Mouse (Mus musculus) layer of hippocampus, postnatal 25 days (tissue): ENCODE data around the gene Sugp2. TPM values are rescaled to one million over a fixed set of nuclear protein-coding genes. Genes with fewer than 3 reads are reported as not detected.
"Not testable (repeated sequence)": the region's sequence is repeated elsewhere in the genome, so short reads cannot be mapped to it uniquely, and the experiment has no call there.

Source experiments
- DNase-seq, 2 experiments: peaks; one replicate each; pipeline ENCODE4 v3.0.0; 2022; ENCODE audit warnings: mixed read lengths in 2 of 2, low spot score in 1 of 2; ENCODE audit errors: extremely low spot score in 1 of 2
- total RNA-seq, 2 experiments: library from RNA; stranded (reverse); gene quantifications; 2 replicates each; pipeline ENCODE4 v1.2.3; 2021

Sugp2 gene
- total RNA-seq: 100 to 1,000 TPM; 107 to 133 TPM

DNA sequence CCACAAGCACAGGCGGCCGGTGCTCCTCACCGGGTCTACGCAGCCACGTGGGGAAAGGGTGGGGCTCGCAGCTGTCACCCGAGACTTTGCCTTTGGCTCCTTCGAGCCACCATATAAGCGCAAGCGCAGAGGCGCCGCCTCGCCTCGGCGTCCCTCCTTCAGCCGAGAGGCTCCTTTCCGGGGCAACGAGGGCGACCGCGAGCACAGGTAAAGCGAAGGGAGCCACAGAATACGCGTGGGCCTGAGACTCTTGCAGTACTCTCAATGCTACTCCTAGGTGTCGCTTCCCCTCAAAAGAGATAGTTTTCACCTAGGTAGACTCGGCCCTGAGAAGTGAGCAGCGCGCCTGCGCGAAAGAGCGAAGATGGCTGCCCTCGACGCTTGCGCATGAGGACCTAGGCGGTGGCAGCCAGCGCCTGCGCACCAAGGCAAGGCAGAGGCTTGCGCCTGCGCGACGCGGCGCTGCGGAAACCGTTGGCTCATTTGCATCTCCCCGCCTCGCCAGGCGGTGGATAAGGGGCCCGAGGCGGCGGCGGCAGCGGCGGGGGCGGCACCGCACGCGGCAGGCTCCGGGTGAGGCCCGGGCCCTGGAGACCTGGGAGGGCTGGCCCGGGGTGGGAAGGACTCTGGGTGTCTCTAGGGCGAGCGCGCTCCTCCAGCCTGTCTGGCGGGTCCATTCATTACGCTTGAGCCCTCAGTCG, at the start of gene Sugp2, which contains the start of gene Armc6:
Gene Sugp2 (plus strand): TSS at position 147 of the 701 bp plus-strand sequence.
Gene Armc6 (minus strand): TSS at position 387 of the 701 bp plus-strand sequence.
- DNase-seq: peak; percentile 84 to 95

DNA sequence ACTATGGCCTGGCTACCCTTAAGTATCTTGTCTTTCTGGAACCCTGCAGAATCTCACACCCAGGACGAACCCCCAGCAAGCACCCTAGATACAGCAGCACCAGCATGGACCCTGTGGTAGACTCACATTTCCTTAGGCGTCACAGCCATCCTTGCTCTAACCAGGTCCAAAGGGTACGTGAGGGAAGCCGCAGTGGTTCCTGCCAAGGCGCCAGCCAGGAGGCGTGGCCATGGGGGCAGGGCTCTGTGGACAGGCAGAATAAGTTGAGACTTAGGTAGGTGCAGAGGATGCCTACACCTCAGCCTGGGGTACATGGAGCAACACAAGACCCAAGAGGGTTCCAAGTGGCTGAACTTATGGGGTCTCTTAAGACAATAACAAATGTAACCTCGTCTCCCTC, 45.3 kb upstream of the Sugp2 start:
- no peak for DNase-seq

DNA sequence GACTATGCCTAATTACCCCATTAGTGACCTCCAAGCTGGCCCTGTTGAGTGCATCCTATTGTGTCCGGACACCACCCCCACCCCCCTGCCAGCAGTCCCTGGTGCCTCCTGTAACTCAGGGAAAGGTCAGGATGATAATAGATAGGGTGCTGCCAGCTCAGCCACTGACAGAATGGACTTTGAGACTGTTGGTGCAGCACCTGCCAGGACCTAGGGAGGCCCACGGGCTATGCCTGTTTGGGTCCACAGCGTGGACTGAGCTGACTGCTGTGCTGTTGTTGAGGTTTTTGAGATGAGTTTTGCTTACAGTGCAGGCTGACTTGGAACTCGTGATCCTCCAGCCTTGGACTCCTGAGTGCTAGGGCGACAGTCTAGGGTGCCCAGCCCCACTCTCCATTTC, 40.8 kb upstream of the Sugp2 start:
- DNase-seq: no peak

DNA sequence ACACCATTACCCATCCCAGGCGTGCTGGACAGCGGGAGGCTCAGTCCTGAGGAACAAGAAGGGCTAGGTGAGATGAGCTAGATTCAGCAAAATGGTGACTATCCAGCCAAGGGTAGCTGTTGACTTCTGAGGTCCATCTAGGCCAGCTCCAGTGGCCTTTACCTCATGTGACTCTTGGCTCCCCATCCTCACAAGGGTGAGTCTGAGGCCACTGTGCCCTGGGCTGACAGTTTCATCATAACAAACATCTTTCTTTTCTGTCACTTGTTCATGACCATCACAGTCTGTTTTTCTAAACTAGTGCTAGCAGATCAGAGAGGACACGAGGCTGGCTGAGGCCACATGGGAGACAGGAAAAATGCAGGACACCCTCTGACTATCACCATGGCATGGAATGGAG, 39.8 kb upstream of the Sugp2 start:
- DNase-seq: no peak

GRCm38 (mm10) chr8:70195762-70196161, 38.3 kb upstream of the Sugp2 start:
- no peak for DNase-seq

DNA sequence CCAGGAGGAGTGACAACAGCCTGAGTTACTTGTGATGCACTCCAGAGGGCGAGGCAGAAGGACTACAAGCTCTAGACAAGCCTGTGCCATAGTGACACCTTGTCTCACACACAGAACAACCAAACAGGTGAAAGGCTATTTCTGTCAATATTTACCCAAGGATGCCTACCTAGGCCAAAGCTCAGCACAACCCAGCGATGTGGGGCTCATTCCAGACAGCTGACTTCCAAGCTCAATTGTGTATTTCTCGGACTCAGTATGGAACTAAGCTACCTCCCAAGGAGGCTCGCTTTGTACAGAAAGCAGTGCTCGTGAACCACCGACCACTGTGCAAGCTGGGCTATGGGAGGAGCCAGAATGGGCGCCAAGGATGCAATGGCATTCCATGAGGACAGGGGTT, 36.4 kb upstream of the Sugp2 start:
- no peak for DNase-seq

- peak; percentile 22 to 31 for DNase-seq
Measured at GRCm38 (mm10) chr8:70200098-70200681, 33.8 kb upstream of the Sugp2 start.

GRCm38 (mm10) chr8:70201417-70201816, 32.6 kb upstream of the Sugp2 start:
- no peak for DNase-seq

DNA sequence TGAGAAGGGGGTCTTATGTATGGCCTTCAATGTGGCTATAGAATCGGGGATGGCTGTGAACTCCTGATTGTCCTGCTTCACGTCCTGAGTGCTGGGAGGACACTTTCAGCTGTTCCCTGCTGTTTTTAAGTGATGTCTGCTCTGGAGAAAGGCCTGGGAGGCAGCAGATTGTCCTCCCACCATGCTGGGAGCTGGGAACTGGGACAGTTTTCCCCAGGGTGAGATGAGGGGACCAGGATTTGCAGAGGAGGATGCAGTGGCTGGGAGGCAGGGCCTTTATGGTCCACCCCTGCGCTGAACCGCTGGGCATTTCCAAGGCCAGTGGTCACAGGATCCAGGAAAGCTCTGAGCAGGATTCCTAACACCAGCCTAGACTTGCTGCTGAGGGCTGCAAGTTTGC, 31.0 kb upstream of the Sugp2 start:
- no peak for DNase-seq

- DNase-seq: no peak
Measured at GRCm38 (mm10) chr8:70204757-70205156, 29.3 kb upstream of the Sugp2 start.

- DNase-seq: no peak
Measured at GRCm38 (mm10) chr8:70208130-70208529, 25.9 kb upstream of the Sugp2 start.

- DNase-seq: no peak
Measured at GRCm38 (mm10) chr8:70210538-70210937, 23.5 kb upstream of the Sugp2 start.

- no peak for DNase-seq
Measured at GRCm38 (mm10) chr8:70211275-70211674, 22.8 kb upstream of the Sugp2 start.

- peak in 1 of 2 experiments; percentile 42 for DNase-seq
Measured at GRCm38 (mm10) chr8:70211726-70212111, 22.3 kb upstream of the Sugp2 start.

DNA sequence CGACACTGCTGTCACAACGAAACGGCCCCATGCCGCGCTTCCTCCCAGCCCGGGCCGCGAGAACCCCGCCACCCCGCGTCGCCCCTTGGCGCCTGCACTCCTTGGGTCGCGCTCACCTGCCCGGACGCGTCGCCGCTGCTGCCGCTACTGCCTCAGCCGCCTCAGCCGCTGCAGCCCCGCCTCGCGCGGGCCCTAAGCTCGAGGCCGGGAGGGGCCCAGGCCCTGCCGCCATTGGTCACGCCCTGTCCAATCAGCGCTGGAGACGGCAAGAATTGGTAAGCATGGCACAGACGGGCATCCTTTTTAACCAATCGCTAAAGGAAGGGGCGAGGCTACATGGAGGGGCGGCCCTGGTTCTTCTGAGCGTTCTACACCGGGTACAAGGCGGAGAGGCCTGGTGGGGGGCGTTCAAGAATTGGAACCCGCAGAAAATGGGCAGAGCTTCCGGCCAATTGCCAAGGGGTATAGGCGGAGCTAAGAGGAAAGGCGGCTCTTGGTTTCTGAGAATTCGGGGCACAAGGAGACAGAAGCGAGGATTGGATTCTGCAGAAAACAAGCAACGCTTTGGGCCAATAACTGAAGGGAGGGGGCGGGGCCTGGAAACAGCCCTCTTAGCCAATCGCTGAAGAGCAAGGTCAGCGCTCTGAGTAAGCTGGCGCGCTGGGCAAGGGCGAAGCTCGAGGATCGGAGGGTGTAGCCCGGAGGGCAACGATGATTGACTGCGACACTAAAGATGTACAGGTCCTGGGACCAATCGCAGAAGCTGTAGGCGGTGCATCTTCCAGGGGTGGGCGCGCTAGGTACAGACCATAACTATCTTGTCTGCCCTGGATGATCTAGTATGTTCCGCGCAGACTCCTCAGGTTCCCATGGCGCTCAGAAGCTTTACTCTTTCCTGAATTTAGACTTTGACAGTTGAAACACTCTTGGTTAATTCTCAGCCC, 21.6 kb upstream of the Sugp2 start, which contains the start of gene Slc25a42:
Gene Slc25a42 (minus strand): TSS at position 194 of the 944 bp plus-strand sequence.
- peak; percentile 86 to 90 for DNase-seq

- DNase-seq: no peak
Measured at GRCm38 (mm10) chr8:70214411-70214810, 19.6 kb upstream of the Sugp2 start.

DNA sequence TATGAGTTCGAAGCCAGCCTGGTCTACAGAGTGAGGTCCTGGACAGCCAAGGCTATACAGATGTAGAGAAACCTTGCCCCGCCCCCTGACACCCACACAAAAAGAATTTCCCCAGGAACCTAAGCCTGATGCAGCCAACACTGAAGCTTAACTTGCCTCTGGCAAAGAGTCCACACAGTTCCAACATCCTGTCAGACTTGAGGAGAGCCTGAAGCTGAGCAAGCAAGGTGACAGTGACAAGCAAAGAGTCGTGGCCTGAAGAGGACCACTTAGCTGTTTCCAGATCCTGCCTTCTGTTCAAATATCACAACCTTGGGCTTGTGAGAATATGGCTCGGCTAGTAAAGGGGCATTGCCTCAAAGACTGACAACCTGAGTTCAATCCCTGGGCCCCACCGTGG, 18.9 kb upstream of the Sugp2 start:
- no peak for DNase-seq

DNA sequence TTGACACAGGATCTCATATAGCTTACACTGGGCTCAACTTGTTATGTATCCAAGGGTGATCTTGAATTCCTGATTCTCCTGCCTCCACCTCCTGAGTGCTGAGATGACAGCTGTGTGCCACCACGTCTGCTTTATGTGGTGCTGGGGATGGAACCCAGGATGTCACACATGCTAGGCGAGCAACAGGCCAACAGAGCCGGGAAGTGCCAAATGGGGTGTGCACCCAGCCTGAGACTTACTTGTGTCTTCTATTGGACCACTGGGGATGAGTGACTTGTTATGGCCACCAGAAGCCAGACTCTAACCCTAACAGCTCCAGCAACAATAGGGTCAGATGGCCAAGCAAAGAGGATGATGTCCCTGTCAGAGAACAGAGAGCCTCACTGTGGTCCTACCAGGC, 17.9 kb upstream of the Sugp2 start:
- DNase-seq: not testable (repeated sequence)

- peak; percentile 29 to 62 for DNase-seq
Measured at GRCm38 (mm10) chr8:70216566-70216965, 17.5 kb upstream of the Sugp2 start.

DNA sequence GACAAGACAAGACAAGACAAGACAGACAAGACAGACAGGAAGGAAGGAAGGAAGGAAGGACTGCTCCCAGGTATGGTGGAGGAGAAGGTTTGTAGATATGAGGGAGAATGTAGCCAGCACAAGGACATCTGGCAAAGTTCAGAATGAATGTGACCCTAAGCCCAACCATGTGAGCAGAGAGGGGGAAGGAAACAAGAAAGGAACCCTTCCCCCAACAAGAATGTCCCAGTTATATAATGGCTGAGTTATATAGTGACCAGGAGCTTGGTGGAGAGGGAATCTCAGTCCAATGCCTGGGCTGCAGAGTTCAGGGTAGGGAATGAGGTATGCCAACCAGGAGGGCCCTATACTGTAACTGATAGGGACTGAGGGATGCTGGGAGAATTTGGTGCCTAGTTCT, 16.6 kb upstream of the Sugp2 start:
- DNase-seq: no peak

DNA sequence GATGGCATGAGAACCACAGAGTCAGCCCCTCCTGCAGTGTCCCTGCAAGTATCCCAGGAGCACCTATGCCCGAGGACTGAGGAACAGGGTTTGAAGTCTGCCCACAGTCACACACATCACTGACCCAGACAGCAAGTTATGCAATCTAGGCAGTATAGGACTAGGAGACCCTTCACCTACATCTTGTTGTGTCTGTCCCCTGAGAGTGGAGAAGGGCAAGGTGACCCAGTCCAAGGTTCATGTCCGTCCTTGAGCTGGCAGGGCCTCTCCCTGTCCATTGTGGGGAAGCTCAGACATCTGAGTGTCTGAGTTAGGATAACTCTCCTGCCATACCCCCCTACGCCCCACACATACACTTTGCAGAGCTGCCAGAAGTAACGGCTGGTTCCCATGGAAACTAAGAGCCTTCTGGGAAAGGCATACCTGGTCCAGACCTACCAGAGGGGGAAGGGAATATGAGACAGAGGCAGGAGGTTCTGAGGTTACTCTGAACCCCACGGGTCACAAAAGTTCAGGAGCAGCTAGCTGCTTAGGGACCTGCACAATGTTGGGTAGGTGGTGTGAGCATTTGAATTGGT, 14.8 kb upstream of the Sugp2 start:
- DNase-seq: no peak
